Comparison of ENCODE assay signal across 8 mouse cellular contexts in genomic region chr19:46517529-46518351, GRCm38 (mm10). TPM values are rescaled to one million over a fixed set of nuclear protein-coding genes. Genes with fewer than 3 reads are reported as not detected.
DNase-seq lines count a peak whose midpoint lies in the region; ATAC-seq and TF ChIP-seq lines count a peak whose summit lies in the region.

No protein-coding gene starts in this region.

- H3K4me2 ChIP-seq in heart, embryonic 16.5 days (ENCODE audit: low read depth, low read length) = peak overlapping the region; percentile 62
- peak overlapping the region; percentile 45 for H3K4me2 ChIP-seq in embryonic facial prominence, embryonic 11.5 days (ENCODE audit: low read depth, low read length)
- H3K4me2 ChIP-seq in intestine, postnatal 0 days (replicated peaks; ENCODE audit: low read depth) = peak overlapping the region; percentile 53
- H3K4me2 ChIP-seq in midbrain, embryonic 16.5 days (ENCODE audit: low read length) = peak overlapping the region; percentile 41; the same call in 1 of the 2 replicates

- peaks cover 28% of the 10 kb centered on the region for H3K4me1 ChIP-seq in heart, embryonic 16.5 days (ENCODE audit: control insufficient read depth, insufficient read depth, low read length)
- peaks cover 14% of the 10 kb centered on the region for H3K4me1 ChIP-seq in embryonic facial prominence, embryonic 11.5 days (ENCODE audit: control insufficient read depth, insufficient read depth, low read length)
- peaks cover 8% of the 10 kb centered on the region for H3K4me1 ChIP-seq in intestine, postnatal 0 days (replicated peaks; ENCODE audit: control insufficient read depth, insufficient read depth, low read length)
- peaks cover 11% of the 10 kb centered on the region for H3K4me1 ChIP-seq in midbrain, embryonic 16.5 days (ENCODE audit: control insufficient read depth, insufficient read depth, low read length)

- no peak overlapping the region; the same call in 1 of the 2 replicates for H3K4me3 ChIP-seq in heart, embryonic 16.5 days (ENCODE audit: low read length)
- H3K4me3 ChIP-seq in embryonic facial prominence, embryonic 11.5 days (ENCODE audit: low read depth, low read length) = peak overlapping the region; percentile 10; the same call in 1 of the 2 replicates
- no peak overlapping the region for H3K4me3 ChIP-seq in intestine, postnatal 0 days (ENCODE audit: low read depth, low read length)
- H3K4me3 ChIP-seq in midbrain, embryonic 16.5 days (ENCODE audit: low read depth, low read length) = no peak overlapping the region

- peak overlapping the region; percentile 49 for H3K27ac ChIP-seq in heart, embryonic 16.5 days (ENCODE audit: low read length)
- H3K27ac ChIP-seq in embryonic facial prominence, embryonic 11.5 days (replicated peaks; ENCODE audit: low read depth, low read length) = peak overlapping the region; percentile 35
- H3K27ac ChIP-seq in intestine, postnatal 0 days (ENCODE audit: low read depth, low read length) = no peak overlapping the region
- H3K27ac ChIP-seq in midbrain, embryonic 16.5 days (ENCODE audit: low read length) = 0 out of 2 replicates have a peak overlapping the region, but pooled peaks have one; percentile 12

- ATAC-seq in heart, embryonic 16.5 days (replicated peaks; ENCODE audit: extremely low read depth, insufficient read depth, low FRiP score) = 0 out of 2 replicates have a peak, but pooled peaks have one; percentile 11
- peak; percentile 30 for ATAC-seq in embryonic facial prominence, embryonic 11.5 days (replicated peaks; ENCODE audit: insufficient number of reproducible peaks, low FRiP score, low TSS enrichment, low read depth)
- peak; percentile 11; the same call in 1 of the 2 replicates for ATAC-seq in intestine, postnatal 0 days
- peak; percentile 27; the same call in 1 of the 2 replicates for ATAC-seq in midbrain, embryonic 16.5 days

- H3K36me3 ChIP-seq in heart, embryonic 16.5 days (ENCODE audit: control insufficient read depth, insufficient read depth) = peaks cover 32% of the 10 kb centered on the region
- H3K36me3 ChIP-seq in embryonic facial prominence, embryonic 11.5 days (replicated peaks; ENCODE audit: control insufficient read depth, insufficient read depth, low read depth, low read length) = peaks cover 23% of the 10 kb centered on the region
- H3K36me3 ChIP-seq in intestine, postnatal 0 days (ENCODE audit: control insufficient read depth, insufficient read depth) = peaks cover 38% of the 10 kb centered on the region
- peaks cover 25% of the 10 kb centered on the region for H3K36me3 ChIP-seq in midbrain, embryonic 16.5 days (ENCODE audit: control insufficient read depth, insufficient read depth, low read length)

- DNase-seq in heart, postnatal 14 days = no peak
- DNase-seq in embryonic facial prominence, embryonic 11.5 days (ENCODE audit: low spot score) = peak; percentile 59
- no peak for DNase-seq in urinary bladder, postnatal 36 days (ENCODE audit: low spot score in 2 of 2)
- no peak for DNase-seq in cerebellum, postnatal 14 days
- no peak for DNase-seq in layer of hippocampus, postnatal 36 days

- intact Hi-C loops in heart, postnatal 14 days (cut with DNase I) = no loop called here

- no peaks in the 10 kb centered on the region for H3K27me3 ChIP-seq in heart, embryonic 16.5 days (ENCODE audit: control insufficient read depth, insufficient read depth, low read length)
- H3K27me3 ChIP-seq in embryonic facial prominence, embryonic 11.5 days (ENCODE audit: control insufficient read depth, insufficient read depth, low read length) = no peaks in the 10 kb centered on the region
- no peaks in the 10 kb centered on the region for H3K27me3 ChIP-seq in intestine, postnatal 0 days (replicated peaks; ENCODE audit: control insufficient read depth, insufficient read depth, low read length)
- H3K27me3 ChIP-seq in midbrain, embryonic 16.5 days (ENCODE audit: control insufficient read depth, insufficient read depth, low read depth, low read length) = no peaks in the 10 kb centered on the region

- peak overlapping the region; percentile 57; the same call in 1 of the 2 replicates for H3K9ac ChIP-seq in heart, embryonic 16.5 days (ENCODE audit: low read length)
- H3K9ac ChIP-seq in embryonic facial prominence, embryonic 11.5 days (replicated peaks; ENCODE audit: low read length) = peak overlapping the region; percentile 39; the same call in 1 of the 2 replicates
- no peak overlapping the region for H3K9ac ChIP-seq in intestine, postnatal 0 days (ENCODE audit: low read depth, low read length)
- H3K9ac ChIP-seq in midbrain, embryonic 16.5 days (ENCODE audit: low read depth, low read length) = no peak overlapping the region; the same call in 1 of the 2 replicates

- no peaks in the 10 kb centered on the region for H3K9me3 ChIP-seq in heart, embryonic 16.5 days (replicated peaks; ENCODE audit: control insufficient read depth, low read length)
- H3K9me3 ChIP-seq in embryonic facial prominence, embryonic 11.5 days (replicated peaks; ENCODE audit: control insufficient read depth, low read length) = no peaks in the 10 kb centered on the region
- no peaks in the 10 kb centered on the region for H3K9me3 ChIP-seq in intestine, postnatal 0 days (ENCODE audit: control insufficient read depth)
- H3K9me3 ChIP-seq in midbrain, embryonic 16.5 days (replicated peaks; ENCODE audit: control insufficient read depth, low read length, poor library complexity, severe bottlenecking) = no peaks in the 10 kb centered on the region

- 39% methylated on average over 10 of the region's 14 CpGs for WGBS in heart, embryonic 16.5 days
- 38% methylated on average over 9 of the region's 14 CpGs for WGBS in embryonic facial prominence, embryonic 11.5 days
- WGBS in intestine, postnatal 0 days = 41% methylated on average over 10 of the region's 14 CpGs
- 27% methylated on average over 11 of the region's 14 CpGs for WGBS in midbrain, embryonic 16.5 days

- no peak for TF ChIP-seq CTCF in intestine, postnatal 0 days (IDR thresholded peaks at IDR 0.05; ENCODE audit: low read depth)

RNA-seq across cellular contexts. Expression of gene Trim8, which starts 16.2 kb away (rescaled TPM):
- 17.0 and 19.4 TPM in 2 replicates for polyA plus RNA-seq in heart, embryonic 16.5 days (2015; fragmentation: Nextera tagmentation; extraction: Ambion mirVana)
- total RNA-seq in heart, postnatal 14 days (2021) = 10 to 100 TPM; 47.6 to 50.0 TPM
- polyA plus RNA-seq in embryonic facial prominence, embryonic 11.5 days (2014; fragmentation: Nextera tagmentation; extraction: Ambion mirVana) = 17.8 and 18.6 TPM in 2 replicates
- polyA plus RNA-seq in intestine, postnatal 0 days (2015; fragmentation: Nextera tagmentation; extraction: Ambion mirVana) = 16.7 and 17.1 TPM in 2 replicates
- 25.9 and 26.8 TPM in 2 replicates for polyA plus RNA-seq in midbrain, embryonic 16.5 days (2015; fragmentation: Nextera tagmentation; extraction: Ambion mirVana)
- 100 to 1,000 TPM; 105 TPM for total RNA-seq in layer of hippocampus, postnatal 36 days (2021)

RNA-seq across cellular contexts. Expression of gene Arl3, which starts 55.3 kb away (rescaled TPM):
- polyA plus RNA-seq in heart, embryonic 16.5 days (2015; fragmentation: Nextera tagmentation; extraction: Ambion mirVana) = 95.6 and 101 TPM in 2 replicates
- 10 to 100 TPM; 29.7 to 30.0 TPM for total RNA-seq in heart, postnatal 14 days (2021)
- 122 and 130 TPM in 2 replicates for polyA plus RNA-seq in embryonic facial prominence, embryonic 11.5 days (2014; fragmentation: Nextera tagmentation; extraction: Ambion mirVana)
- polyA plus RNA-seq in intestine, postnatal 0 days (2015; fragmentation: Nextera tagmentation; extraction: Ambion mirVana) = 21.1 and 25.6 TPM in 2 replicates
- 213 and 226 TPM in 2 replicates for polyA plus RNA-seq in midbrain, embryonic 16.5 days (2015; fragmentation: Nextera tagmentation; extraction: Ambion mirVana)
- 100 to 1,000 TPM; 123 to 126 TPM for total RNA-seq in layer of hippocampus, postnatal 36 days (2021)

RNA-seq across cellular contexts. Expression of gene Sfxn2, which starts 55.4 kb away (rescaled TPM):
- polyA plus RNA-seq in heart, embryonic 16.5 days (2015; fragmentation: Nextera tagmentation; extraction: Ambion mirVana) = 10.0 and 11.4 TPM in 2 replicates
- 1 to 10 TPM; 4.1 to 5.3 TPM for total RNA-seq in heart, postnatal 14 days (2021)
- 13.6 and 14.7 TPM in 2 replicates for polyA plus RNA-seq in embryonic facial prominence, embryonic 11.5 days (2014; fragmentation: Nextera tagmentation; extraction: Ambion mirVana)
- polyA plus RNA-seq in intestine, postnatal 0 days (2015; fragmentation: Nextera tagmentation; extraction: Ambion mirVana) = 5.2 and 6.2 TPM in 2 replicates
- 9.7 and 12.8 TPM in 2 replicates for polyA plus RNA-seq in midbrain, embryonic 16.5 days (2015; fragmentation: Nextera tagmentation; extraction: Ambion mirVana)
- 1 to 10 TPM; 4.9 to 8.5 TPM for total RNA-seq in layer of hippocampus, postnatal 36 days (2021)

Comparison
In these comparisons a context has a peak if more than half of its experiments do, and no peak if none do; other contexts are left out.
1. H3K9ac ChIP-seq: peak in heart, embryonic 16.5 days (single experiment) and embryonic facial prominence, embryonic 11.5 days (single experiment); none in intestine, postnatal 0 days (single experiment) and midbrain, embryonic 16.5 days (single experiment).
2. Peak in every context shown above with its lines, with median percentiles within 50 percentile points of each other: ATAC-seq and H3K4me2 ChIP-seq.